Mouse (Mus musculus) lung, adult 2 months (tissue): ENCODE results near the gene Vnn3. TPM values are rescaled to one million over a fixed set of nuclear protein-coding genes. Genes with fewer than 3 reads are reported as not detected.

ENCODE experiments used
- DNase-seq: peaks from one replicate; pipeline ENCODE4 v3.0.0; 2022
- H3K4me1 ChIP-seq: fragments of 200-500 bp; 2 replicates; pipeline ENCODE4 v1.6.1; 2011; ENCODE audit warnings: low read length; ENCODE audit not compliant: control insufficient read depth, insufficient read depth
- H3K4me3 ChIP-seq: fragments of 200-500 bp; replicated peaks from 2 replicates; pipeline ENCODE3; 2011; ENCODE audit warnings: low read depth, mild to moderate bottlenecking, control low read depth, low read length; ENCODE audit errors: extremely low read depth
- CTCF ChIP-seq: fragments of 200-500 bp; IDR thresholded peaks from 2 replicates; pipeline ENCODE4 v1.5.1; 2011; ENCODE audit warnings: mild to moderate bottlenecking, low read length, control low read depth; ENCODE audit not compliant: insufficient read depth
- POLR2A ChIP-seq: fragments of 200-500 bp; IDR thresholded peaks from 2 replicates; pipeline ENCODE4 v1.6.1; 2011; ENCODE audit warnings: low read depth, mild to moderate bottlenecking, control low read depth, low read length, borderline replicate concordance; ENCODE audit errors: extremely low read depth
- WGBS: fragments of 180-500 bp; shearing (Covaris S2); methylation state at CpG from one replicate; pipeline ENCODE4 v1.1.7; 2018; 5-methylcytosine and 5-hydroxymethylcytosine counted together
- polyA plus RNA-seq: library from polyadenylated mRNA; depleted of rRNA; stranded (reverse); fragments of >200 nt; gene quantifications from 2 replicates; pipeline ENCODE4 v1.2.3, GENCODE M21; 2012; rRNA removed

Vnn3 gene
- polyA plus RNA-seq = 4.3 and 4.8 TPM in 2 replicates

- H3K4me1 ChIP-seq = peaks cover 5% of the 10 kb centered on the region
- no peak for TF ChIP-seq POLR2A
- 47% methylated on average over 4 of the region's 4 CpGs for WGBS
- no peak within 1 kb of the TSS for H3K4me3 ChIP-seq
- no peak for DNase-seq
Observed at GRCm38 (mm10) chr10:23851228-23851912, at the start of gene Vnn3. Gene Vnn3 (plus strand): TSS chr10:23851462.

GRCm38 (mm10) chr10:23802911-23803310 lies 48.4 kb upstream of the Vnn3 start:
- TF ChIP-seq POLR2A = no peak
- no peak for TF ChIP-seq CTCF
- 13% methylated on average over 3 of the region's 3 CpGs for WGBS

GRCm38 (mm10) chr10:23804665-23805064 lies 46.6 kb upstream of the Vnn3 start:
- DNase-seq = no peak
- WGBS = 80% methylated on average over 3 of the region's 3 CpGs
- Histone ChIP-seq H3K4me3 (no peak overlapping the region), H3K4me1 (no peaks in the 10 kb centered on the region)
- TF ChIP-seq CTCF (no peak), POLR2A (no peak)

More at GRCm38 (mm10) chr10:23802911-23803310, 48.4 kb upstream of the Vnn3 start:
- no peak overlapping the region for H3K4me3 ChIP-seq
- no peak for DNase-seq
- no peaks in the 10 kb centered on the region for H3K4me1 ChIP-seq

DNA sequence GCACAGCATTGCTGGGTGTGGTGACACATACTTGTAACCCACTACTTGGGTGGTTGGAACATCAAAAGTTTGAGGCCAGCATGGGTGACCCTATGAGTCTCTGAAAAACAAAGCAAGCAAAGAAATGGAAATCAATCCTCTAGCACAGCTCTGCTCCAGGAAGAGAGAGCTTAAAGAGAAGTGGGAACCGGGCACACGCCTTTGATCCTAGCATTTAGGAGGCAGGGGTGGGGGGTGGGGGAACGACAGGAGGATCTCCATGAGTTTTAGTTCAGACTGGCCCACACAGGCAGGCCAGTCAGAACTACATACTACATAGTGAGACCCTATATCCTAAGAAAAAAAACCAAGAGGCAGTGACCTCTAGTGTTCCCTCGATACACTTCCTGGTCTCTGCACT lies 45.1 kb upstream of the Vnn3 start:
- Histone ChIP-seq H3K4me3 (no peak overlapping the region), H3K4me1 (no peaks in the 10 kb centered on the region)
- WGBS = 57% methylated on average over 4 of the region's 4 CpGs
- no peak for DNase-seq
- TF ChIP-seq CTCF (no peak), POLR2A (no peak)

DNA sequence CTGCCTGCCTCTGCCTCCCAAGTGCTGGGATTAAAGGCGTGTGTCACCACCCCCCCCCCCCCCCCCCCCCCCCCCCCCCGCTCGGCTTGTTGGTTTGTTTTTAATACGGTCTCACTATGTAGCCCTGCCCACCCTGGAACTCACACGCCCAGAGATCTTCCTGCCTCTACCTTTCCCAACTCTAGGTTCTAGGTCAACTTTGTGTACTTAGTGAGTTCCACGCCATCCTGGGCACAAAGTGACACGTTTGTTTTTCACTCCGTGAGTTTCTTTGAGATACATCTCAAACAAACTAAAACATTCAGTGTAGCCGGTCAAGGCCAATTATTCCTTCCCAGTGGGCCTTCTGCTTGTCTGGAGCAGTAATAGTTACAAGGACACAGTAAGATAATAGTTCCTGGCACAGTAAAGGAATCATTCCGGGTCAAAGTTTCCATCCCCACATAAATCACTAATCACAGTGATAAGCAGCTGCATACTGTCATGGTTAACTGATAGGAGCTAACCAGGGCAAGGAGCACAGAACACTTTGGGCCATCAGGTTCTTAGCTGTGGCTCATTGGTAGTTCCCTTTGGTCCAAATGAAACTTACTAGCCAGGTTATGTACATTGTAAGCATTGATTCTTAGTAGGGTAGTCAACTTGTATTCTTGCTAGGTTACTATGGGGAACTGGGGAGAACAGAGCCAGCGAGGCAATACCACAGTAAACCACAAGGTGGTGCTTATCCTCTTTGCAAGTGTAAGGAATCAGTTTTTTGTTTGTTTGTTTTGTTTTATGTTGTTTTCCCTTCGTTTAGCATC lies 39.4 kb upstream of the Vnn3 start:
- Histone ChIP-seq H3K4me3 (no peak overlapping the region), H3K4me1 (no peaks in the 10 kb centered on the region; the same call in 1 of the 2 replicates)
- no peak for TF ChIP-seq POLR2A
- TF ChIP-seq CTCF = peak; percentile 38; the same call in 1 of the 2 replicates
- 60% methylated on average over 9 of the region's 12 CpGs for WGBS
- DNase-seq = peak; percentile 66

DNA sequence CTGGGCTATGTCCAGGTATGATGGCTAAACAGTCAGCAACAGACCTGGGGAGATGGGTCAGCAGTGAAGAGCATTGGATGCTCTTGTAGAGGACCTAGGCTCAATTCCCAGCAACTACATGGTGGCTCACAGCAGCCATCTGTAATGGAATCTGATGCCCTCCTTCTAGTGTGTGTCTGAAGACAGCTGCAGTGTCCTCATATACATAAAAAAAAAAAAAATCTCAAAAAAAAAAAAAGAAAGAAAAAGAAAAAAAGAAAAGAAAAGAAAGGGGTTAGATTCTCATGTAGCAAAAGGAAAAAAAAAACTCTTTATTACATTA lies 38.9 kb upstream of the Vnn3 start:
- TF ChIP-seq POLR2A = no peak
- no peak for TF ChIP-seq CTCF
- H3K4me1 ChIP-seq = no peaks in the 10 kb centered on the region; the same call in 1 of the 2 replicates
- H3K4me3 ChIP-seq = no peak overlapping the region
- DNase-seq = no peak

GRCm38 (mm10) chr10:23812852-23813766 lies 38.2 kb upstream of the Vnn3 start:
- WGBS = 61% methylated on average over 11 of the region's 11 CpGs
- DNase-seq = no peak
- TF ChIP-seq POLR2A (no peak), CTCF (no peak)
- H3K4me3 ChIP-seq = no peak overlapping the region
- no peaks in the 10 kb centered on the region; the same call in 1 of the 2 replicates for H3K4me1 ChIP-seq

DNA sequence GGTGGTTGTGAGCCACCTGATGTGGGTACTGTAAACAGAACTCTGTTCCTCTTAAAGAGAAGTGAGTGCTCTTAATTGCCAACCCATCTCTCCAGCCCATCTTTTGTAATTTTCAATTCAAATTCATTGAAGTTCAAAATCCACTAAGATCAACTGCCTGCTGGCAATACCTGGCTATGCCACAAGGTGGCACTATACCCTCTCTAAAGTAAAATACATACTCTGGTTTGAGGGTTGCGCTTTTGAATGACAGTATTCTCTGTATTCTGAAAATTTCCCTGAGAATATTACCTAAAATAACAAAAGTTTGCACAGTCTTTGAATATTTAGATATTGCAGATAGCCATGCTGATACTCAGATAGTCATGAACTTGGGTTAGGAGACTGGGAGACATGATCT lies 36.1 kb upstream of the Vnn3 start:
- TF ChIP-seq CTCF (no peak), POLR2A (no peak)
- WGBS = 46% methylated on average over 1 of the region's 1 CpGs
- Histone ChIP-seq H3K4me3 (no peak overlapping the region), H3K4me1 (no peaks in the 10 kb centered on the region; the same call in 1 of the 2 replicates)
- DNase-seq = peak; percentile 71

- no peak for TF ChIP-seq CTCF
- TF ChIP-seq POLR2A = no peak
- WGBS = 87% methylated on average over 7 of the region's 7 CpGs
- no peak overlapping the region for H3K4me3 ChIP-seq
- H3K4me1 ChIP-seq = no peaks in the 10 kb centered on the region; the same call in 1 of the 2 replicates
- no peak for DNase-seq
Observed at GRCm38 (mm10) chr10:23816241-23816640, 35.0 kb upstream of the Vnn3 start.
